Mouse (Mus musculus) monocyte, adult 2 months (primary cell): ENCODE results near the gene Nphs1.

Source experiments
- DNase-seq, 2 experiments: peaks; one replicate each; pipeline ENCODE4 v3.0.0; 2022; ENCODE audit warnings: low spot score in 2 of 2, low read depth in 1 of 2

Nphs1 gene

DNA sequence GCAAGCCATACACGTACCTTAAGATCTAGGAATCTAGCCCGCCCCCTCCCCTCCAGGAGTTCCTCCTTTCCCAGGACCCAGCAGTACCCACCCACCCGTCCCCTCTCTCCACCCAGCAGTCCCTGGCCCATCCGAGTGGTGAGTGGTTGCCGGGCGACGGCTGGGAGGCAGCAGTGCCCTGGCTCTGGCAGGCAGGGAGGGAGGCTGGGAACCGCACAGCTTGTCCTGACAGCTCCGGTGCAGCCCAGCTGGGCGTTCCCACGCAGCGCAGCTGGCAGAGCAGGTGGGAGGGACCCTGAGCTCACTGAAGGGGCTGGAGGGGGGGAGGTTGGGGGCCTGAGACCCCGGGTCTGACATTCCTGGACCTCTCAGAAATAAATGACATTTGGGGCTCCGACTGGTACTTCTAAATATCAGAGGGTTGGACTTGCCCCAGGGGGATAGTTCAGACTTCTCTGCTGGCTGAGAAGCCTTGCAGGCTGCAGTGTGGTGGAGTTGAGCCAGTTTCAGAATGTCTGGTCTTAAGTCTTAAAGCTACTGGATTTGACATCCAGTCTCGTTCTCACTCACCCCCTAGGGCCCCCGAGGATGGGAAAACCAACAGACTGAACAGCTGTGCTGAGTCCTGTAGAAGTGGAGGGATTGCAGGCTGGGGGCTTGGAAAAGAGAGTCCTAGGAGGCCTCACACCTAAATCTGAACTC, at the start of gene Nphs1, which contains the start of gene Kirrel2:
Gene Nphs1 (plus strand): TSS at position 687 of the 702 bp plus-strand sequence.
Gene Kirrel2 (minus strand): TSS at position 62 of the 702 bp plus-strand sequence.
- DNase-seq, result no peak

DNA sequence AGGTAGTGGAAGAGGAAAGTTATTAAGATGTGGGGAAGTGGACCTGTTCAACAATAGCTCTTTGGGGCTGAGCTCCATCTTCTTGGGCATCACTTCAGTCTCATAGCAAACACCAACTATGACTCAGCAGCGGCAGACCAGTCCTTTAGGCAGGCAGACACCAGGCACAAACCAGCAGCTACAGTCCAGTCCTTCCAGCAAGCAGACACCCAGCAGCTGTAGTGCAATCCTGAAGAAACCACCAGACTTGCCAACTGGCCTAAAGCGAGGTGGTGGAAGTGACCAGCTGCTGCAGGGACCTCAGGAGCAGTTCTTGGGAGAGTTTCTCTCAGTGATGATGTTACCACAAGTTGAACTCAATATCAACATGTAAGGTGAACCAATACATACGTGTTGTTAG, 49.5 kb upstream of the Nphs1 start:
- no peak for DNase-seq

DNA sequence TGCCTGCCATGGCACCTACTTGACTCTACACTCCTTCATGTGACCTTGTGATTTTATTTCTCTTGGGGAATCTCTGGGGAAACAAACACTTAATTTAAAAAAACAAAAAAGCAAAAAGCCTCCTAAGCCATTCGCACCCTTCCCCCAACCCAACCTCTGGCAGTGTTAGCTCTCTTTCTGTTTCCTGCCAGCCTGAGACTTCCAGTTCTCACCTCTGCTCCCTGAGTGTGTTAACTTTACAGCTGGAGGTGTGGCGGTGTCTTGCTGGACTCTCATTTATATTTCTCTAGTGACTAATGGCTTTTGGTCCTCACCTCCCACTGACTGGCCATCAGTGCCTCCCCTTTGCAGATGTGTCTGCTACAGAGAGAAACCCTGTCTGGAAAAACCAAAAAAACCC, 48.3 kb upstream of the Nphs1 start:
- DNase-seq, result no peak

DNA sequence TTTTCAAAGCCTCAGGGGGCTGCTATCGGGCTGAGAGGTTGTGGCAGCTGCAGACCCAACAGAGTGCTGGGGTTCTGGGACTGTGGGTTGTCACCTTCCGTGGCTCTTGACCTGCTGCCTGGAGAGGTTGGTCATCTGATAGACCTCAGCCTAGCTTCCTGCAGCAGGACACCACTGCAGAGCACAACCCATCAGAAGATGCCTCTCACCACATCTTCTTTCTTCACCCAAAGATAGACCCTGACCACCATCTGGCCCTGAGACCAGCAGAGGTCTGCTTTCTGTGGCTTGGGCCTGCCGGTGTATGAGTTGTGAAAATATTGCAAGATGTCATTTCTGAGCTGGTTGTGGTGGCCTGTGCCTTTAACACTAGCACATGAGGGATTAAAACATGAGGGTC, 47.1 kb upstream of the Nphs1 start:
- DNase-seq, result no peak

DNA sequence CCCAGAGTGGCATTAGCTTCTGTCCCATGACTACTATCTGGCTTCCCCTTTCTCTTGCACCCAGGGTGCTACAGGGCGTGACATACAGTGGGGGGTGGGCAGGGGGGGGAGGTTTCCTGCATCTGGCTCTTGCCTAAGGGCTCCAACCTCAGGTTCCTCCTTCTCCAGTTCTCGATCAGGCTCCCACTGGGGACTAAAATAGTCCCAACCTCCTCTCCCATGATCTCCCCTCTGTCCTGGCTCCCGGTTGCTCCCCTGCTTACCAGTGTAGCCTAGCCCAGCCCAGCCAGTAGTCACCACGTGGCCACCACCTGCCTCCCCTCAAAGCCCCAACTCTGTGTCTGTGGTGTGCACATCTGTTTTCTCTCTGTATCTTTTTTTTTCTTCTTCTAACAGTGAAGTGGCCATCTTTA, 45.4 kb upstream of the Nphs1 start:
- DNase-seq, result peak in 1 of 2 experiments; percentile 73

DNA sequence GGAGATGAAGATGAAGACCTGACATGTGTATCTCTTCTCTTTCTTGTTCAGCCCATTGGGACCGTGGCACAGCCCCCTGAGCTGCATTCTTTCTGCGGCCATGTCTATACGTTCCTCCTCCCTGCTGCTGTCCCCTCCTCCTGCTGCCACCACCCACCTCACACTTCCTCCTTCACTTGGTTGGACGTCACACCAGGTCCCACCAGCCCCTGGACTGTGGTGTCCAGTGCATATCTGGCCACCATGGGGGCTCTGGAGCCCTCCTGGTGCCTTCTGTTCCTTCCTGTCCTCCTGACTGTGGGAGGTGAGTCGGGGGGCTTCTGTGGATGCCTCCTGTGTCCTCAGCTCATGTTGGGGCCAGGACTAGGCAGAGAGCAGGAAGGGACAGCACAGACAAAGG, 44.5 kb upstream of the Nphs1 start, which contains the start of gene Tyrobp:
Gene Tyrobp (plus strand): TSS at position 165 of the 400 bp plus-strand sequence.
- DNase-seq, result peak in 1 of 2 experiments; percentile 84

DNA sequence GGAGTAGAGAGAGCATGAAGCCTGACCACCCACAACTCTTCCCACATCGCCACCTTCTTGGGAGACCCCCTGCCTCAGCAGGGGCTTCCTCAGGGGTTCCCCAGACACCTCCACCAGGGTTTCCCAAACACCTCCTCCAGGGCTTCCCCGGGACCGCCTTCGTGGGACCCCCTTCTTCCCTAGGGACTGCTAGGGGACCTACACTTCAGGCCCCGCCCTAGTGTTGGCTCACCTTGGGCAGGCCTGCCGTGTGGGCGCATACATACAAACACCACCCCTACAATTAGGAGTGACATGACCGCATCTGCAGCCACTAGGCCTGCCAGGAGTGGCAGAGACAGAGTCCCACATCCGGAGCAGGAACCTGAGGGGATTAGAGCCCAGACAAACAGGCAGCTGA, 40.3 kb upstream of the Nphs1 start:
- no peak for DNase-seq

DNA sequence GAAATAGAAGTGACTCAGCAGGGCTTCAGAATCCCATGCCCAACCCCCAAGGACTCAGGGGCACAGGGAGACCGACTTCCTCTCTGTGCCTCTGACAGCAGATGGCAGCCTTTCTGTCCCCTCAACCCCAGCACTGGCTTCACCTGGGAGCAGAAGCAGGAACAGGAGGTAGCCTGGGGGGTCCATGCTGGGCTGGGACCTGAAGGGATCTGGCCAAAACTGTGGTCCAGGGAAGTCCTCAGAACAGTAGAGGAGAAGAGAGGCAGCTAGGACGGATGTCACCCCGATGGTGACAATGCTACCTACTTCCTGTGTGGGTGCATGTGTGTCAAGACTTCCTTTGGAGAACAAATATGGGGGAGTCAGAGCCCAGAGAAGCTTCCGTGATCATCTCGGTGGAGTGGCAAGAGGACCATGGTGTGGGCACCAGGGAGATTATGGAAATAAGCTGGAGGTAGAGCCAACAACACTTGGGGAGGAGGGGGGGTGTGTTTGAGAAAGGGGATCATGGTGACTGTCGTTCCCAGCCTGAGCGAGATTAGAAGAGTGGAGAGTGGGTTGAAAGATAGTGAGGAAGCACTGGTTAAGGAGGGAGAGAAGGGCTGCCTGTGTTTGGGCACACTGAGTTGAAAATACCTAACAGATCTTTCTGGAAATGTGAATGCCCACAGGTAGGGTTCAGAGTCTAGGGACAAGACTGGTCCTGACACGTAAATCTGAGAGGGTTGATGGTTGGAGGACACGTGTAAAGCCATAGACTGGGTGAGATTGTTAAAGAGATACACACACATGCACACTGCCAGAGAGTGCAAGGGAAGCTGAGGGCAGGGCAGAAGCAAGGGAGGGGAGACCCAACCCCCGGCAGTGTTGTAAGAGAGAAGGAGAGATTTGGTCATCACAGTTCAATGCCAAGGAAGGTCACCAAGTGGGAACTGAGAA, 38.3 kb upstream of the Nphs1 start, which contains the start of gene Hcst:
Gene Hcst (minus strand): TSS at position 294 of the 939 bp plus-strand sequence.
- peak; percentile 66 to 84 for DNase-seq

GRCm38 (mm10) chr7:30420673-30421072, 37.4 kb upstream of the Nphs1 start:
- no peak for DNase-seq

- DNase-seq, result peak; percentile 56 to 83
These were observed 36.8 kb upstream of the Nphs1 start, which contains the start of gene Nfkbid for GRCm38 (mm10) chr7:30421175-30421889. TSS of gene Nfkbid (plus strand) at chr7:30421732.

GRCm38 (mm10) chr7:30421890-30422435, 36.2 kb upstream of the Nphs1 start:
- peak; percentile 60 to 94 for DNase-seq

GRCm38 (mm10) chr7:30422560-30422959, 35.6 kb upstream of the Nphs1 start:
- no peak for DNase-seq

- peak in 1 of 2 experiments; percentile 36 for DNase-seq
These were observed 35.0 kb upstream of the Nphs1 start for GRCm38 (mm10) chr7:30423071-30423641.

- no peak for DNase-seq
These were observed 28.8 kb upstream of the Nphs1 start for GRCm38 (mm10) chr7:30429327-30429726.

GRCm38 (mm10) chr7:30430191-30430590, 27.9 kb upstream of the Nphs1 start:
- no peak for DNase-seq

DNA sequence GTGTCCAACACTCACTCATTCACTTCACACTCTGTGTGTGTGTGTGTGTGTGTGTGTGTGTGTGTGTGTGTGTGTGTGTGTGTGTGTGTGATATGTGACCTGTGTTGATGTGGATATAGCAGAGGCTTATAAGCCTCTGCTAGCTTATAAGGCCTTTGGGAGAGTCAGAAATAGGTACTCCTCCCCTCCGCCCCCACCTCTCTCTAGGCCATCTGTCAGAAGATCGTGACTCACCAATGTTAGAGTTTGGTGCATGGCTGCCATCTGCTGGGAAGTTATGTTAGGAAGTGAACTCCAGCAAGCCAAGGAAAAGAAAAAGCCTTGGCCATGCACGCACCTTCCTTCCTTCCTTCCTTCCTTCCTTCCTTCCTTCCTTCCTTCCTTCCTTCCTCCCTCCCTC, 26.3 kb upstream of the Nphs1 start:
- DNase-seq, result no peak

DNA sequence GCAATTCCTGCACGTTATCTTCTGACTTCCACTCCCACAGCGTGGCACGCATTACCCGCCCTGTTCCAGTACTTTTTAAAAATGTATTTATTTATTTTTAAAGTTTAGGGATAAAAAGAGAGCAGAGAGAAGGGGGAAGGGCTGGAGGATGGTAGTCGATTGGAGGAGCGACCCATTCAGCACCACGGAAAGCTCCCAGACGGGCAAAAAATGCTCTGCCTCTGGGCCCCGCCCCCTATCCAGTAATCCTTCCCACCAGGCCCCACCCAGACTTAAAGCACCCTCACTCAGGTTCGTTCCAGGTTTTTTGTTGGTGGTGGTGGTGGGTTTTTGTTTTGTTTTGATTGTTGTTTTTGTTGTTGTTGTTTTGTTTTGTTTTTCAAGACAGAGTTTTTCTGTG, 23.9 kb upstream of the Nphs1 start:
- DNase-seq, result no peak

- no peak for DNase-seq
These were observed 23.4 kb upstream of the Nphs1 start for GRCm38 (mm10) chr7:30434701-30435100.

- no peak for DNase-seq
These were observed 23.0 kb upstream of the Nphs1 start for GRCm38 (mm10) chr7:30435156-30435555.

DNA sequence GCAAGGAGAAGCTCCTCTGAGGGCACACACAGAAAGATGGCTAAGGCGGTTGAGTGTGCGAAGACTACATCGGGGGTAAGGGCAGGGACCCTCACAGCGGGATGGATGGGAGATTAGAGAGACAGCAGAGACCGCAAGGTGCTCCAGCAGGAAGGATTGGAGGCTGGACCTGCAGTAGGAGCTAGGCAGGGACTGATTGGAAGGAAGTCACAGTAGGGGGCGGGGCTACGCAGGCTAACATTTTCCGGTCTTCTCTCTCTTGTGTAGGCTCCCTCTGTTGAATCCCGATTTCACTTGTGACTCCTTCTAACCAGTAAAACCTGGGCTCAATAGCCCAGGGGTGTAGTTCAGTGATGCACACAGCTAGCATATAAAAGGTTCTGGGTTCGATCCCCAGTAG, 21.2 kb upstream of the Nphs1 start:
- no peak for DNase-seq
